ENCODE assay signal across 9 mouse cellular contexts in genomic region chr5:107720991-107721637, GRCm38 (mm10). TPM values are rescaled to one million over a fixed set of nuclear protein-coding genes. Genes with fewer than 3 reads are reported as not detected.
DNase-seq lines count a peak whose midpoint lies in the region; ATAC-seq and TF ChIP-seq lines count a peak whose summit lies in the region.
"Had no signal": no experiment of that assay in that cellular context is flagged by ENCODE, and none has a peak within 500 bp of the region (broad histone marks: within the 10 kb centered on the region; RNA-seq: fewer than 3 reads in every experiment).

No protein-coding gene starts in this region.

- under 1% methylated on average over 50 of the region's 58 CpGs for WGBS in forebrain, embryonic 12.5 days
- 13% methylated on average over 58 of the region's 58 CpGs for WGBS in liver, embryonic 14.5 days (ENCODE audit: insufficient replicate concordance)

- peaks cover 88% of the 10 kb centered on the region for H3K27me3 ChIP-seq in E14TG2a.4 (ENCODE audit: insufficient read depth, low read length)
- peaks cover 98% of the 10 kb centered on the region for H3K27me3 ChIP-seq in forebrain, embryonic 12.5 days
- peaks cover 82% of the 10 kb centered on the region for H3K27me3 ChIP-seq in liver, embryonic 14.5 days (ENCODE audit: control insufficient read depth, insufficient read depth, low read length)

- peak overlapping the region; percentile 66 for H3K4me3 ChIP-seq in E14TG2a.4 (replicated peaks; ENCODE audit: low read length)
- peak overlapping the region; percentile 37 for H3K4me3 ChIP-seq in forebrain, embryonic 12.5 days (replicated peaks)
- H3K4me3 ChIP-seq in liver, embryonic 14.5 days (ENCODE audit: insufficient read depth in 1 of 2, low read depth in 2 of 2, low read length in 2 of 2) = peak overlapping the region in 1 of 2 experiments; percentile 12; a peak in 2 of 4 replicates
- H3K4me3 ChIP-seq: erythroblast, embryonic 14.5 days had no signal

- peaks cover 43% of the 10 kb centered on the region for H3K4me1 ChIP-seq in E14TG2a.4 (replicated peaks; ENCODE audit: low read depth, low read length)
- H3K4me1 ChIP-seq in forebrain, embryonic 12.5 days = peaks cover 43% of the 10 kb centered on the region
- H3K4me1 ChIP-seq in liver, embryonic 14.5 days (replicated peaks; ENCODE audit: control insufficient read depth in 2 of 2, insufficient read depth in 2 of 2, low read length in 1 of 2) = no peaks in the 10 kb centered on the region

- no peak overlapping the region for H3K9ac ChIP-seq in forebrain, embryonic 12.5 days
- no peak overlapping the region for H3K9ac ChIP-seq in liver, embryonic 14.5 days (replicated peaks)

- no peak for TF ChIP-seq EP300 in liver, embryonic 14.5 days (IDR thresholded peaks at IDR 0.05; ENCODE audit: low read depth)

- peak; percentile 20 to 22 for DNase-seq in cerebellum, postnatal 25 days
- DNase-seq in cerebellum, adult 11 months = no peak
- no peak for DNase-seq in liver, embryonic 14.5 days (ENCODE audit: low read depth in 3 of 3, low spot score in 3 of 3)
- DNase-seq in testis, postnatal 14 days (ENCODE audit: low spot score) = peak; percentile 24
- no peak for DNase-seq in frontal cortex, adult 2 months (ENCODE audit: extremely low spot score in 1 of 2, low spot score in 1 of 2)
- DNase-seq in cerebellum, adult 9-11 months = no peak

- H3K27ac ChIP-seq in forebrain, embryonic 12.5 days = no peak overlapping the region
- H3K27ac ChIP-seq in liver, embryonic 14.5 days = no peak overlapping the region

- no peak for TF ChIP-seq CTCF in E14TG2a.4 (conservative IDR thresholded peaks at IDR 0.05; ENCODE audit: low read length)
- no peak for TF ChIP-seq CTCF in liver, embryonic 14.5 days (IDR thresholded peaks at IDR 0.05; ENCODE audit: low read depth)

- H3K4me2 ChIP-seq in forebrain, embryonic 12.5 days = peak overlapping the region; percentile 53
- peak overlapping the region; percentile 11 for H3K4me2 ChIP-seq in liver, embryonic 14.5 days (ENCODE audit: low read depth)

- H3K36me3 ChIP-seq in E14TG2a.4 (ENCODE audit: insufficient read depth, low read length) = no peaks in the 10 kb centered on the region
- no peaks in the 10 kb centered on the region for H3K36me3 ChIP-seq in forebrain, embryonic 12.5 days (replicated peaks)
- no peaks in the 10 kb centered on the region for H3K36me3 ChIP-seq in liver, embryonic 14.5 days (replicated peaks; ENCODE audit: control insufficient read depth, insufficient read depth, low read depth)

- ATAC-seq in forebrain, embryonic 12.5 days (ENCODE audit: low FRiP score) = peak; percentile 45; the same call in 1 of the 2 replicates
- no peak for ATAC-seq in liver, embryonic 14.5 days (ENCODE audit: insufficient read depth)

- H3K9me3 ChIP-seq in E14TG2a.4 (ENCODE audit: low read length) = peaks cover 20% of the 10 kb centered on the region
- H3K9me3 ChIP-seq in forebrain, embryonic 12.5 days = no peaks in the 10 kb centered on the region
- H3K9me3 ChIP-seq in liver, embryonic 14.5 days (ENCODE audit: control insufficient read depth, low read length) = no peaks in the 10 kb centered on the region

RNA-seq across cellular contexts. Expression of gene Gfi1, which starts 4.7 kb away (rescaled TPM):
- polyA plus RNA-seq in forebrain, embryonic 12.5 days (2016; fragmentation: Nextera tagmentation; extraction: Ambion mirVana) = 0.09 TPM in 1 of 2 replicates, not detected in the other
- polyA plus RNA-seq in liver, embryonic 14.5 days (2012; rRNA removed) = 2.2 and 3.0 TPM in 2 replicates
- 1.1 and 1.7 TPM in 2 replicates for polyA plus RNA-seq in liver, embryonic 14.5 days (2014; fragmentation: Nextera tagmentation; extraction: Ambion mirVana)
- polyA plus RNA-seq in frontal cortex, adult 2 months (2012; rRNA removed) = 0.10 TPM in 1 of 2 replicates, not detected in the other

Comparison
In these comparisons a context has a peak if more than half of its experiments do, and no peak if none do; other contexts are left out.
1. DNase-seq: peak in cerebellum, postnatal 25 days (2 of 2) and testis, postnatal 14 days (single experiment); none in cerebellum, adult 11 months (single experiment), liver, embryonic 14.5 days (0 of 3), frontal cortex, adult 2 months (0 of 2) and cerebellum, adult 9-11 months (single experiment).